Mouse (Mus musculus): ENCODE data around the gene Adcy1. TPM values are rescaled to one million over a fixed set of nuclear protein-coding genes. Genes with fewer than 3 reads are reported as not detected.

The Adcy1 gene
- polyA plus RNA-seq, 1 experiment, result 0.40 TPM

GRCm38 (mm10) chr11:7132736-7133387 lies 69.6 kb downstream of the Adcy1 start:
- no peak for TF ChIP-seq CTCF (IDR thresholded peaks at IDR 0.05; ENCODE audit: control insufficient read depth, insufficient read depth, low read length)
- TF ChIP-seq POLR2A (IDR thresholded peaks at IDR 0.05; ENCODE audit: borderline replicate concordance, control insufficient read depth, low read depth, low read length), result no peak
- Histone ChIP-seq H3K27ac (ENCODE audit: control insufficient read depth, insufficient read depth, low read depth, low read length, poor library complexity) (no peak overlapping the region), H3K4me1 (ENCODE audit: control insufficient read depth, insufficient read depth, low read length) (no peaks in the 10 kb centered on the region), H3K4me3 (replicated peaks; ENCODE audit: control insufficient read depth, low read depth, low read length) (no peak overlapping the region)
- 69% methylated on average over 7 of the region's 7 CpGs for WGBS

GRCm38 (mm10) chr11:7133736-7134135 lies 70.4 kb downstream of the Adcy1 start:
- TF ChIP-seq CTCF (IDR thresholded peaks at IDR 0.05; ENCODE audit: control insufficient read depth, insufficient read depth, low read length) (no peak), POLR2A (IDR thresholded peaks at IDR 0.05; ENCODE audit: borderline replicate concordance, control insufficient read depth, low read depth, low read length) (no peak)
- 81% methylated on average over 5 of the region's 5 CpGs for WGBS
- no peak overlapping the region for H3K27ac ChIP-seq (ENCODE audit: control insufficient read depth, insufficient read depth, low read depth, low read length, poor library complexity)
- no peaks in the 10 kb centered on the region for H3K4me1 ChIP-seq (ENCODE audit: control insufficient read depth, insufficient read depth, low read length)
- H3K4me3 ChIP-seq (replicated peaks; ENCODE audit: control insufficient read depth, low read depth, low read length), result no peak overlapping the region

- Histone ChIP-seq H3K27ac (ENCODE audit: control insufficient read depth, insufficient read depth, low read depth, low read length, poor library complexity) (no peak overlapping the region), H3K4me1 (ENCODE audit: control insufficient read depth, insufficient read depth, low read length) (no peaks in the 10 kb centered on the region), H3K4me3 (replicated peaks; ENCODE audit: control insufficient read depth, low read depth, low read length) (no peak overlapping the region)
- WGBS, result 74% methylated on average over 5 of the region's 5 CpGs
- TF ChIP-seq CTCF (IDR thresholded peaks at IDR 0.05; ENCODE audit: control insufficient read depth, insufficient read depth, low read length) (no peak), POLR2A (IDR thresholded peaks at IDR 0.05; ENCODE audit: borderline replicate concordance, control insufficient read depth, low read depth, low read length) (no peak)
Measured at GRCm38 (mm10) chr11:7134319-7134718, 71.0 kb downstream of the Adcy1 start.

GRCm38 (mm10) chr11:7135301-7135700 lies 72.0 kb downstream of the Adcy1 start:
- no peak overlapping the region for H3K4me3 ChIP-seq (replicated peaks; ENCODE audit: control insufficient read depth, low read depth, low read length)
- no peak overlapping the region for H3K27ac ChIP-seq (ENCODE audit: control insufficient read depth, insufficient read depth, low read depth, low read length, poor library complexity)
- no peak for TF ChIP-seq CTCF (IDR thresholded peaks at IDR 0.05; ENCODE audit: control insufficient read depth, insufficient read depth, low read length)
- no peak for TF ChIP-seq POLR2A (IDR thresholded peaks at IDR 0.05; ENCODE audit: borderline replicate concordance, control insufficient read depth, low read depth, low read length)
- 82% methylated on average over 6 of the region's 6 CpGs for WGBS
- no peaks in the 10 kb centered on the region for H3K4me1 ChIP-seq (ENCODE audit: control insufficient read depth, insufficient read depth, low read length)

DNA sequence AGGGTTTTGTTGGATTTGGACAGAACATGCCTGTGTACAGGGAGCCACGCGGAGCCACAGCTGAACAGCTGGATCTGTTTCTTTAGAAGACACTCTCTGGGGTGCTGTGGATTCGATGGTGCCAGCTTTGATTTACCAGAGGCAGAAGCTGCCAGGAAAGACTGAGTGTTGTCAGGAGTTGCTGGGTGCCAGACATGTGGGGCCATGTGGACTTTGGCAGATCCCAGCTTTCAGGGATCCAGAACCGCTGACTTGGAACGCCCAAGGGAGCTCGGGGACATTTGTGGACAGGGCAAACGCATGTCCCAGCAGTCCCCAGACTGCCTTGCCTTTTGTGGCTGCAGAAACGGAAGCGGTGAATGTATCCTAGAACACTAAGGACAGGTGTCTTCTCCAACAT lies 72.5 kb downstream of the Adcy1 start:
- TF ChIP-seq CTCF (IDR thresholded peaks at IDR 0.05; ENCODE audit: control insufficient read depth, insufficient read depth, low read length) (no peak), POLR2A (IDR thresholded peaks at IDR 0.05; ENCODE audit: borderline replicate concordance, control insufficient read depth, low read depth, low read length) (no peak)
- H3K4me3 ChIP-seq (replicated peaks; ENCODE audit: control insufficient read depth, low read depth, low read length), result no peak overlapping the region
- 82% methylated on average over 9 of the region's 9 CpGs for WGBS
- H3K4me1 ChIP-seq (ENCODE audit: control insufficient read depth, insufficient read depth, low read length), result no peaks in the 10 kb centered on the region
- no peak overlapping the region for H3K27ac ChIP-seq (ENCODE audit: control insufficient read depth, insufficient read depth, low read depth, low read length, poor library complexity)

DNA sequence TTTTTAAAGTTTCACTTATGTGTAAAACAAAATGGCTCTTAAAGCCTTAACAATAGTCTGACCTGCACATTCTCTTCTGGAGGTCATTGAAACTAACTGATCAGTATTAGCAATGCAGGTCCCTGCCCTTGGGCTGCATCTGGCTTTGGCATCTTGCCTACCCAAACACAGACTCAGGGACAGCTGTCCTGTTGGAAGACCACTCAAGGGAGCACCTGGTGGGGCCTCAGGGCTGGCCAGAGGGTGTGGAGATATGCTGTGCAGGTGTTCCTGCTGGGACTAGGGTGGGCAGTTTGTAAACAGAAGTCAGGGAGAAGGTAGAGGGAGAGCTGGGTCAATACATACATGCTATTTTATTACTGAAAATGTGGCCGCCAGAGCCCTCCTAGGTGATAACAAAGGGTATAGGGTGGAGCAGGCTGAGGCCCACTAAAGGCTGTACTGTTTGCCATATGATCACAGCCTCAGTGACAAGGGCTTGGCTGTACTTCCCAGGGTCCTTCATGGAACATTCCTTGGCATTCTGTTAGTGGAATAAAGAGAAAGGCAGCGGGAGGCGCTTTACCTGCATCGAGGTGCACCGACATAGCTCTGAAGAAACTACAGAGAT lies 73.1 kb downstream of the Adcy1 start:
- no peak overlapping the region for H3K27ac ChIP-seq (ENCODE audit: control insufficient read depth, insufficient read depth, low read depth, low read length, poor library complexity)
- TF ChIP-seq CTCF (IDR thresholded peaks at IDR 0.05; ENCODE audit: control insufficient read depth, insufficient read depth, low read length) (no peak), POLR2A (IDR thresholded peaks at IDR 0.05; ENCODE audit: borderline replicate concordance, control insufficient read depth, low read depth, low read length) (no peak)
- no peak overlapping the region for H3K4me3 ChIP-seq (replicated peaks; ENCODE audit: control insufficient read depth, low read depth, low read length)
- 84% methylated on average over 5 of the region's 5 CpGs for WGBS
- no peaks in the 10 kb centered on the region for H3K4me1 ChIP-seq (ENCODE audit: control insufficient read depth, insufficient read depth, low read length)

DNA sequence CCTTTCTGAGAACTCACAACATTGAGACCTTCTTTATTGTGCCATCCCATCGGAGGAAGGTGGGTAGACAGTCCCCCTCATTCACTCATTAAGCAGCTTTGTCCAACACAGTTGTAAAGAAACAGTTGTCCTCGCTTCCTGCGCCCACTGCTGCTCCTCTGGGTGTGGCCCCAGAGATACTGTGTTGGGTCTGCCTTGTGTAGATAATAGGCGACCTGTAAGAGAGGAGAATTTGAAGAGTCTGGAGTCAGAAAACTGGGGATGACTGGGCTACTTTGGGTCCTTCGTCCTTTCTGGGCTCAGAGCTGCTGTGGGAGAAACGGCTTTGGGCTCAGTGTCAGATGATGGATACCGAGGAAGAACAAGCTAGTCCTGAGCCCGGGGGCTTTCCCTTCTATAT lies 75.1 kb downstream of the Adcy1 start:
- WGBS, result 75% methylated on average over 8 of the region's 8 CpGs
- no peak for TF ChIP-seq POLR2A (IDR thresholded peaks at IDR 0.05; ENCODE audit: borderline replicate concordance, control insufficient read depth, low read depth, low read length)
- no peak for TF ChIP-seq CTCF (IDR thresholded peaks at IDR 0.05; ENCODE audit: control insufficient read depth, insufficient read depth, low read length)

DNA sequence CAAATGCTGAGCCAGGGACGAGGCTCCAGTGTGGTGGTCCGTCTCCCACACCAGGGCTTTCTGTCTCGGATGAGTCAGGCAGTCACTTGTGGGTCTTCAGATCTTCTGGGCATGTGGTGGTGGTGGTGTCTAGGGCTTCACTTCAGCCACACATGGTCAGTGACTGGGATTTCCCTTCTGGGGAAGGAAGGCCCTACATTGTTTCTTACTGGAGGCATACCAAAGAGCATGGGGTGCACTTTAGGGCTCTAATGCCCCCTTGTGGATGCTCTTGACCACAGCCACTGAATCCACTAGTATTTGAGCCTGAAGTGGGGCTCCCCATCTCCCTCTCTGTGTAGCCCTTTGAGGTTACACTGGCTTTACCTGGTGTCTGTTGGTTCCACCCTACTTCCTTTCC lies 77.2 kb downstream of the Adcy1 start:
- no peak for TF ChIP-seq CTCF (IDR thresholded peaks at IDR 0.05; ENCODE audit: control insufficient read depth, insufficient read depth, low read length)
- TF ChIP-seq POLR2A (IDR thresholded peaks at IDR 0.05; ENCODE audit: borderline replicate concordance, control insufficient read depth, low read depth, low read length), result no peak
- H3K27ac ChIP-seq (ENCODE audit: control insufficient read depth, insufficient read depth, low read depth, low read length, poor library complexity), result no peak overlapping the region

More for the DNA sequence above, 75.1 kb downstream of the Adcy1 start:
- no peak overlapping the region for H3K4me3 ChIP-seq (replicated peaks; ENCODE audit: control insufficient read depth, low read depth, low read length)
- H3K4me1 ChIP-seq (ENCODE audit: control insufficient read depth, insufficient read depth, low read length), result no peaks in the 10 kb centered on the region
- H3K27ac ChIP-seq (ENCODE audit: control insufficient read depth, insufficient read depth, low read depth, low read length, poor library complexity), result no peak overlapping the region

More for the DNA sequence above, 77.2 kb downstream of the Adcy1 start:
- Histone ChIP-seq H3K4me3 (replicated peaks; ENCODE audit: control insufficient read depth, low read depth, low read length) (no peak overlapping the region), H3K4me1 (ENCODE audit: control insufficient read depth, insufficient read depth, low read length) (no peaks in the 10 kb centered on the region)
- WGBS, result 64% methylated on average over 3 of the region's 3 CpGs
